Mouse (Mus musculus) hindbrain, postnatal 0 days (tissue): Measurements from ENCODE around the gene Mpzl2. TPM values are rescaled to one million over a fixed set of nuclear protein-coding genes. Genes with fewer than 3 reads are reported as not detected.

ENCODE experiments used
- ATAC-seq: fragments of 200-750 bp; cut with Nextera tagmentation; 2 replicates; pipeline ENCODE4 v1.8.0; 2017; ENCODE audit warnings: mild to moderate bottlenecking, moderate TSS enrichment, moderate library complexity
- DNase-seq: peaks from one replicate; pipeline ENCODE4 v3.0.0-alpha.2; 2015; ENCODE audit warnings: low spot score
- H3K27ac ChIP-seq: fragments of 300-500 bp; sonication (generic); 2 replicates; pipeline ENCODE4 v1.5.1; 2014; ENCODE audit warnings: mild to moderate bottlenecking
- H3K27me3 ChIP-seq: fragments of 300-500 bp; sonication (generic); 2 replicates; pipeline ENCODE4 v1.6.1; 2014; ENCODE audit warnings: low read length, mixed read lengths; ENCODE audit not compliant: insufficient read depth
- H3K36me3 ChIP-seq: fragments of 300-500 bp; sonication (generic); 2 replicates; pipeline ENCODE4 v1.6.1; 2014; ENCODE audit warnings: low read length, mixed read lengths; ENCODE audit not compliant: insufficient read depth
- H3K4me1 ChIP-seq: fragments of 300-500 bp; sonication (generic); 2 replicates; pipeline ENCODE4 v1.6.1; 2014; ENCODE audit warnings: antibody characterized with exemption, low read length, mixed read lengths; ENCODE audit not compliant: insufficient read depth
- H3K4me2 ChIP-seq: fragments of 300-500 bp; sonication (generic); 2 replicates; pipeline ENCODE4 v1.6.1; 2014; ENCODE audit warnings: low read depth, mild to moderate bottlenecking, low read length, moderate library complexity, mixed read lengths
- H3K4me3 ChIP-seq: fragments of 300-500 bp; sonication (generic); 2 replicates; pipeline ENCODE4 v1.5.1; 2014; ENCODE audit warnings: low read length
- H3K9ac ChIP-seq: fragments of 300-500 bp; sonication (generic); replicated peaks from 2 replicates; pipeline ENCODE4 v1.6.1; 2014; ENCODE audit warnings: mild to moderate bottlenecking, low read length, moderate library complexity, mixed read lengths
- H3K9me3 ChIP-seq: fragments of 300-500 bp; sonication (generic); 2 replicates; pipeline ENCODE4 v1.6.1; 2016; ENCODE audit warnings: low read length, mixed read lengths
- CTCF ChIP-seq: IDR thresholded peaks from 2 replicates; pipeline ENCODE4 v1.5.1; 2016; ENCODE audit warnings: antibody characterized with exemption, control low read depth, low read depth
- WGBS: fragments of 180-500 bp; shearing (Covaris S2); extraction: QIAGEN DNeasy Blood & Tissue Kit; methylation state at CpG from one replicate; pipeline ENCODE4 v1.1.7; 2014; 5-methylcytosine and 5-hydroxymethylcytosine counted together
- polyA plus RNA-seq: library from polyadenylated mRNA; unstranded; fragments of >200 nt; fragmentation: Nextera tagmentation; extraction: Ambion mirVana; gene quantifications from 2 replicates; pipeline ENCODE4 v1.2.1, GENCODE M21; 2015
- total RNA-seq: library from RNA; depleted of rRNA; stranded (reverse); fragments of >200 nt; gene quantifications from 2 replicates; pipeline ENCODE4 v1.2.3, GENCODE M21; 2014

The Mpzl2 gene
- total and polyA plus RNA-seq, 2 experiments from 2014 or later = 4.1 TPM

GRCm38 (mm10) chr9:44999171-44999570 lies 40.4 kb upstream of the Mpzl2 start:
- no peak overlapping the region for H3K4me2 ChIP-seq
- H3K36me3 ChIP-seq = no peaks in the 10 kb centered on the region
- no peak overlapping the region for H3K9ac ChIP-seq
- H3K4me1 ChIP-seq = no peaks in the 10 kb centered on the region
- H3K27me3 ChIP-seq = no peaks in the 10 kb centered on the region
- DNase-seq (no peak), ATAC-seq (no peak)
- H3K9me3 ChIP-seq = no peaks in the 10 kb centered on the region
- H3K4me3 ChIP-seq = no peak overlapping the region
- no peak overlapping the region for H3K27ac ChIP-seq
- TF ChIP-seq CTCF = no peak
- WGBS = 54% methylated on average over 6 of the region's 6 CpGs

- 74% methylated on average over 5 of the region's 5 CpGs for WGBS
- no peak for TF ChIP-seq CTCF
These were observed 39.8 kb upstream of the Mpzl2 start for GRCm38 (mm10) chr9:44999776-45000175.

DNA sequence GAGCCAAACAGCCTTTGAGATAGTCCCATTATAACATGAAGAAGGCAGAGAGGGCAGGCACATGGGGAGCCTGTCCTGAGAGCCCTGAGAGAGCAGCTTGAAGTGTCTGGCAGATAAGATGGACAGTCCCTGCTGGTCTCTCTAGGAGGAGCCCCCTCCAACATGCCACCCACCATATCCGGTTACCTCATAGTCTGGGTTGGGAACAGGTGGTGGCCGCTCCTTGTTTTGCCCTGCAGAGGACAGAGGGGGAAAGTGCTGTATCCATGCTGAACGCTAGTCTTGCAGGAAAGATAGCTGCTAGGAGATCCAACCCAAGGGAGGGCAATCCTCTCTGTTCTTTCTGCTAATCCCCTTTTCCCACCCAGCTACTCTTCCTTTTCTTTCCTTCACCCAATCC lies 39.4 kb upstream of the Mpzl2 start:
- 74% methylated on average over 3 of the region's 3 CpGs for WGBS
- no peak for ATAC-seq

More at GRCm38 (mm10) chr9:44999776-45000175, 39.8 kb upstream of the Mpzl2 start:
- no peak for DNase-seq
- no peaks in the 10 kb centered on the region for H3K36me3 ChIP-seq
- no peaks in the 10 kb centered on the region for H3K27me3 ChIP-seq
- no peaks in the 10 kb centered on the region for H3K9me3 ChIP-seq
- H3K4me2 ChIP-seq = no peak overlapping the region
- no peak for ATAC-seq
- no peak overlapping the region for H3K9ac ChIP-seq
- H3K4me1 ChIP-seq = no peaks in the 10 kb centered on the region
- no peak overlapping the region for H3K27ac ChIP-seq
- no peak overlapping the region for H3K4me3 ChIP-seq

DNA sequence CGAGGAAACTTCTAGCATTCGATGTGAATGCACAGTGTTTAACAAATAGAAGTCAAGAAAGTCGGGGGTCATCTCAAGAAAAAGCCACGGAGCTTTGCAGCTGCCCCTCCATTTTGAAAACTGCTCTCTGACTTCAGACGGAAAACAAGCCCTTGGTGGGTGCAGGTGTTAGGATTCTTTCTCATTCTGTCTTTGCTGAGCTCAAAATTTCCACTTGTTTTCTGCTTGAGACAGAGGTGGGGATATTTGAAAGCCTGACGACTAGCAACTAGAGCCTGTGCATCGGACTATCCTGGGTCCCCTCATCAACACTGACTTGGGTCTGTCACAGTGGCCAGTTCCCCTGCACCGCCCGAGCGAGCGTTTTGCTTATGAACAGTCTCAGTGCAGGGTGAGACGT lies 32.2 kb upstream of the Mpzl2 start:
- no peak for DNase-seq
- WGBS = 77% methylated on average over 12 of the region's 12 CpGs
- no peaks in the 10 kb centered on the region for H3K36me3 ChIP-seq

More for the DNA sequence above, 39.4 kb upstream of the Mpzl2 start:
- Histone ChIP-seq H3K4me2 (no peak overlapping the region), H3K27me3 (no peaks in the 10 kb centered on the region), H3K36me3 (no peaks in the 10 kb centered on the region), H3K4me3 (no peak overlapping the region), H3K27ac (no peak overlapping the region), H3K4me1 (no peaks in the 10 kb centered on the region), H3K9ac (no peak overlapping the region), H3K9me3 (no peaks in the 10 kb centered on the region)
- DNase-seq = no peak
- TF ChIP-seq CTCF = no peak

DNA sequence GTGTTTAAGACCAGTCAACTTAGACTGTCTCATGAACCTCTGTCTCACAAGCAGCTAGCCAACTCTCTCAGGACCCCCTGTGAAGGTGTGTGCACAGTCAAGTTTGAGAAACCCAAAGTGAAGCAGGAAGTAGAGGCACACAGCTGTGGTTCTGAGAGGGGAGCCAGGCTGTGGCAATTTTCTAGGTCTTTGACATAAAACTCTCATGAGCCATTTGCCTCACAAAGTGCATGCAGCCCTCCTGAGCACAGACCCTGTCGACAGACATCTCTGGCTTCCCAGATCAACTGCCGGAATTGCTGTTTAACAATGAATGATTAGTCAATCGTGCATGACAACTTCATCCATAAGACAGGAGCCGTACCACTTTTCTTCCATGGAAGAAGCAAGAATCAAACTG lies 31.3 kb upstream of the Mpzl2 start:
- Histone ChIP-seq H3K4me3 (no peak overlapping the region), H3K27ac (no peak overlapping the region), H3K36me3 (no peaks in the 10 kb centered on the region), H3K4me2 (no peak overlapping the region), H3K4me1 (no peaks in the 10 kb centered on the region), H3K27me3 (no peaks in the 10 kb centered on the region), H3K9ac (no peak overlapping the region), H3K9me3 (no peaks in the 10 kb centered on the region)
- 64% methylated on average over 4 of the region's 4 CpGs for WGBS
- DNase-seq (no peak), ATAC-seq (no peak)
- no peak for TF ChIP-seq CTCF

More for the DNA sequence above, 32.2 kb upstream of the Mpzl2 start:
- H3K4me2 ChIP-seq = no peak overlapping the region
- H3K4me3 ChIP-seq = no peak overlapping the region
- no peak overlapping the region for H3K27ac ChIP-seq
- no peak for ATAC-seq
- H3K9ac ChIP-seq = no peak overlapping the region
- H3K4me1 ChIP-seq = no peaks in the 10 kb centered on the region
- H3K9me3 ChIP-seq = no peaks in the 10 kb centered on the region
- no peaks in the 10 kb centered on the region for H3K27me3 ChIP-seq
- TF ChIP-seq CTCF = no peak

GRCm38 (mm10) chr9:45009180-45010078 lies 30.2 kb upstream of the Mpzl2 start, which contains the start of gene Cd3e:
TSS of gene Cd3e (minus strand) at chr9:45009627.
- H3K4me1 ChIP-seq = no peaks in the 10 kb centered on the region
- H3K4me3 ChIP-seq = no peak within 1 kb of the TSS
- ATAC-seq (no peak), DNase-seq (no peak)
- no peak within 1 kb of the TSS for H3K9ac ChIP-seq
- WGBS = 82% methylated on average over 19 of the region's 19 CpGs
- H3K27me3 ChIP-seq = no peaks in the 10 kb centered on the region
- no peak within 1 kb of the TSS for H3K4me2 ChIP-seq
- no peak within 1 kb of the TSS for H3K27ac ChIP-seq
- no peaks in the 10 kb centered on the region for H3K9me3 ChIP-seq
- no peak for TF ChIP-seq CTCF
- H3K36me3 ChIP-seq = no peaks in the 10 kb centered on the region

- no peak overlapping the region for H3K9ac ChIP-seq
- no peaks in the 10 kb centered on the region for H3K4me1 ChIP-seq
- ATAC-seq (no peak), DNase-seq (no peak)
- H3K4me3 ChIP-seq = no peak overlapping the region
- H3K36me3 ChIP-seq = no peaks in the 10 kb centered on the region
- no peaks in the 10 kb centered on the region for H3K9me3 ChIP-seq
- H3K27ac ChIP-seq = no peak overlapping the region
- no peak for TF ChIP-seq CTCF
- 69% methylated on average over 4 of the region's 4 CpGs for WGBS
- no peaks in the 10 kb centered on the region for H3K27me3 ChIP-seq
- H3K4me2 ChIP-seq = no peak overlapping the region
These were observed 29.1 kb upstream of the Mpzl2 start for GRCm38 (mm10) chr9:45010461-45010860.
